Mouse (Mus musculus) colon, adult 2 months (tissue): Measurements from ENCODE around the gene Gm49383. TPM values are rescaled to one million over a fixed set of nuclear protein-coding genes. Genes with fewer than 3 reads are reported as not detected.

Experiments
- polyA plus RNA-seq: library from polyadenylated mRNA; depleted of rRNA; stranded (reverse); fragments of >200 nt; gene quantifications from 2 replicates; pipeline ENCODE4 v1.2.3, GENCODE M21; 2012; rRNA removed

The Gm49383 gene
- polyA plus RNA-seq = 1.8 and 2.5 TPM in 2 replicates

DNA sequence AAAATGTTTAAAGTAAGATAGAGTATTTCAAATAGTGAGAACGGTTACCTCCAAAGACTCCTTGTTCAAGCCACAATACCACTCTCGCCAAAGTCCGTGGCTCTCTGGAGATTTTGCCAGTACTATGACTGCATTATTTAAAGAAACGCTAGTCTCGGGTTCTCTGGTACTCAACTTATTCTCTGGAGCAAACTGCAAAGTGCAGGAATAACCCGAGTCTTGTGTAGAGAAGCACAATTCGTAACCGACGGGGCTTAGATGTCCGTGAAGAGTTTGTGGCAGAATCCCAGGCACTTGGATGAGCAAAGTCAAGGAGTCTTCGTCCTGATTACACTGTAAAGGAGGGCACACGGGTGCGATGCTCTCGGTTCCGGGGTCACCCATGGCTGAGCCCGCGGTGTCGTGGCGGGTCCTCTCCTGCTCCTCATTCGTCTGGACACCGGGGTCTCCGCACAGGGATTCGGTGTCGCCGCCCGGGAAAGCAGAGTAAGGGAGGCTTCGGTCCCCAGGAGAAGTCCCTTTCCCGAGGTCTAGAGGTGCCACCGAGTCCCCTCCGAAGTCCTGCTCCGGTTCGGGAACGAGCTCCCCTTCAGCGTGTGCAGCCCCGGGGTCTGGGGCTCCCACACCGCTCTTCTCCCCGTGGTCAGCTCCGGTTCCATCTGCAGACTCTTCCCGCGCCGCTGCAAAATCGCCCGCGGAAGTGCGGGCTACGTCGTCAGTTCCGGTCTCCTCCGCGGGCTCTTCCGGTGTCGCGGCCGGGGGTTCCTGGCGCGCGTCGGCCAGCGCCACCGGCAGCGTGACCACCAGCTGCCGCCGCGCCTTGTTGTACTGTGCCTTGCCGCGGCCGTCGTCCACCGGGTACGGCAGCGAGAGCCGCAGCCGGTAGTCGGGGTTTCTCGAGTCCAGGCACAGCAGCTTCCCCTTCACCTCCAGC, at the start of gene Gm49383:
TSS of gene Gm49383 (minus strand) at position 661 of the 934 bp plus-strand sequence.

DNA sequence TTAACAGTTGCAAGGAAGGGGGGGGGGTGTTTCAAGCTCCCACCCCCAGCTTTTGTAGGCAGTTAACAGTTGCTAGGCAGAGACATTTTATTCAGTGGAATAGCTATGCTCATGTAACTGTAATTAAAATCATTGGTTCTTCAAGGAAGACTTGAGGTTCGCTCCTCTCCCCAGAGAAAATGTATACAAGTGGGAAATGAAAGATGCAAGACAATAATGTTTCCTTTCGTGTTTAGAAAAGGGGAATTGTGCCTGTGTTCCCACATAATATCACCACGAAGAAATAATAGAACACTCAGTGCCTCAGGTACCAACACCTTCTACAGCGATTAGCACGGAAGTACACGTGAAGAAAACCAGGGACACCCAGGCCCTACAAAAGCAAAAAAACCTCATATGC, 44.0 kb upstream of the Gm49383 start, which contains the start of gene Klhdc1:
TSS of gene Klhdc1 (plus strand) at position 301 of the 400 bp plus-strand sequence.

DNA sequence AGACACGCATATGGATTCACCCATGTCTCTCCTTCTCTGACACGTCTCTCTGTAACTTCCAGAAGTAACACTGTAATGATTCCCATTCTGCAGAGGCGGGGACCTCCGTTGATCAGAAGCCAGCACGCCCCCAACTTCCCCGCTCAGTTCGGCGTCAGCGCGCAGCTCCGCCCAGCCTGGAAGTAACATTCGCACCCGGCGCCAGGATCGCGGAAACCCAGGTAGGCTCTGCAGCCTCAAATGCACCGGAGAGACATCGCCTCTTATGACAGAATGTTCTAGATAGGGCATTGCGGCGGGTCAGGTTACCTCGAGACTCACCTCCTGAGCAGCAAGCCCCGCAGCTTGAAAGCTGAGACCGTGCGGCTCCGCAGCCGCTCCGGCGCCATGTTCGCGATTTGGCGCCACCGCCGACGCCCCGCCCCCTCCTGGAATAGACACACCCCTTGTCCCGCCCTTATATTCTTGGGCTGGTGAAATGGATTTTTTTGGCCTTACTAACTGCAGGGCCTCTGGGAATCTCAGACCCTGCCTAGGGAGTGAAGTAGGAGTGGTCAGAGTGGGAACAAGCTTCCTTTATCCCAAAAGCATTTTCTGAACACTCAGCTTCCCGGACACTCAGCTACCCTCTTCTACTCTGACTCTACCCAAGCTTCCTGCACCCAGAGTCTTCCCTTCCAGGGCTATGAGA, 31.0 kb upstream of the Gm49383 start, which contains the start of gene Pole2:
TSS of gene Pole2 (minus strand) at position 420 of the 691 bp plus-strand sequence.

DNA sequence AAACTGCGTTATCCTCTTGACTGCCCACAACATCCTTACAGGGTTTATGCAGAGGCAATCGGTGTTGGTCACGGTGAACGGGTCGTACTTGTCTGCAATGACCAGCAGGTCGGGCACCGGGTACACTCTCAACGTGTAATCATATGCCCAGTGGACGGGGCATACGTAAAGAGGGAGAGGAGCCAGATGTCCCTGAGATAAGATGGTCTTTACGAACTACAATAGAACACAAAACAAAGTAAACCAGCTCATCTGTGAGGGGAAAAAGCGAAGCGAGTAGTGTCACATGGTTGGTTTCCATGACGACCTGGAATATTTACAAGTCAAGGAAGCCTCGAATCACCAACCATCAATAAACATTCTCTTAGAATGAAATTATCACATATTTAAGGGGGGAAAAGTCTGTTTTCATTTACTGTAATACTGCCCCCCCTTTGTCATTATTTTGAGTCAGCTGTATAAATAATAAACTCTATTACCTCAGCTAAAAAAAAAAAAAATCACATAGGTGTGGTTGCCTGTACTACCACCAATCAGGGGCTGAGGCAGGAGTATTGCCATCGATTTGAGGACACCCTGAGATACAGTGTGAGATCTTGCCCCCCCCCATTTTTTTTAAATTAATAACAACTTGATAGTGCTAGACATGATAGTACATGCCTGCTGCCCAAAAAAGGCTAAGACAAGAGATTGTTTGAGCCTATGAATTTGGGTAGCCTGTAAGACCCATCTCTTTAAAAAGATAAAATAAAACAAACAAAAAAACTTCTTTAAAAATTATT, 7.3 kb upstream of the Gm49383 start, which contains the start of gene Gm49384:
TSS of gene Gm49384 (minus strand) at position 216 of the 782 bp plus-strand sequence.

DNA sequence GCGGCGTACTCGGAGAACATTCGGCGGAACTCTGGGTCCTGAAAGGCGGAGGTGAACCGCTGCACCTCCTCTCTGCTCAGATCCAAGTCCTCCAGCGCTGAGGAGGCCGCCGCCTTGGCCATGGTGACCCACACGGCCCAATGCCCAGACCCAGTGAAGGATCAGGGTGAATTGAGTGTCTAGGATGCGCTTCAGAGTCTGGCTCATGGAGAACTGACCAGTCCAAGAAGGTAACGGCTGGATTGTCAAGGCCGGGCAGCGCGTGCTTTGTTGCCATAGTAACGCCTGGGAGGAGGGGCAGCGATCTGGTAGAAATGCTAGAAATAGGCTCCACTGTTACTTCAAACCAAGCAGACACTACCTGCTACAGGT, 1.2 kb upstream of the Gm49383 start, which contains the start of gene Dnaaf2:
TSS of gene Dnaaf2 (minus strand) at position 266 of the 372 bp plus-strand sequence.

DNA sequence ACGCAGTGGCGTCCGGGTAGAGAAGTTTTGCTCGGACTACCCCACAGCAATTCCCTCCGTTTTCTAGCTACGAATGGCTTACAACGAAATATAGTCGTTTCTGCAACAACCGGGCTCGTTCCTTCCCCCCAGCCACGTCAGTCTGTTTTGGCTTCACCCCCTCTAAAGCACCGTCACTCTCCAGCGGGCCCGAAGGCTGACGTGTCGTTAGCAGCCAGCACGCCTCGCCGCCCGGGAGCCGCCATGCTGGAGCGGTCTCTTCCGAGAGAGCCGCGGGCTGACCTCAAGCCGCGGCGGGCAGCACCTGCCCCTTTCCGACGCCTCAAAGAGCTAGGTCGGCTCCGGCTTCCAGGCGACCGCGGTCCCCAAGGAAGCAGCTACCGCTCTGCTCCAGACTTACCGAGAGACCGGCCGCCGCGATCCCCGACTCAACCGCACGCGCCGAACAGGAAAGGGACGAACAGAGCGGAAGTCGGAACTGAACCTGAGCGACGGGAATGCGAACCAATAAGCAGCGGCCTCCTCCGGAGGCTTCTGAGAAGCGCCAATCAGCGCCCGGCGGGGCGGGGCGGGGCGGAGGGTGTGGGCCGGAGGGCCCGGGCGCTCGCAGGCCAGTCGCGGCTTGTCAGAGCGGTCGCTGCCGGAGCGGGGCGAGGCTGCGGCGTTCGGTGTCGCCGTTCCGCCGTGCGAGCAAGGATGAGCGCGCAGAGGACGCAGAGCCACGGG, 13.2 kb downstream of the Gm49383 start, which contains the start of the genes Rpl36al and Mgat2:
TSS of gene Rpl36al (minus strand) at position 501 of the 726 bp plus-strand sequence.
TSS of gene Mgat2 (plus strand) at position 575 of the 726 bp plus-strand sequence.

DNA sequence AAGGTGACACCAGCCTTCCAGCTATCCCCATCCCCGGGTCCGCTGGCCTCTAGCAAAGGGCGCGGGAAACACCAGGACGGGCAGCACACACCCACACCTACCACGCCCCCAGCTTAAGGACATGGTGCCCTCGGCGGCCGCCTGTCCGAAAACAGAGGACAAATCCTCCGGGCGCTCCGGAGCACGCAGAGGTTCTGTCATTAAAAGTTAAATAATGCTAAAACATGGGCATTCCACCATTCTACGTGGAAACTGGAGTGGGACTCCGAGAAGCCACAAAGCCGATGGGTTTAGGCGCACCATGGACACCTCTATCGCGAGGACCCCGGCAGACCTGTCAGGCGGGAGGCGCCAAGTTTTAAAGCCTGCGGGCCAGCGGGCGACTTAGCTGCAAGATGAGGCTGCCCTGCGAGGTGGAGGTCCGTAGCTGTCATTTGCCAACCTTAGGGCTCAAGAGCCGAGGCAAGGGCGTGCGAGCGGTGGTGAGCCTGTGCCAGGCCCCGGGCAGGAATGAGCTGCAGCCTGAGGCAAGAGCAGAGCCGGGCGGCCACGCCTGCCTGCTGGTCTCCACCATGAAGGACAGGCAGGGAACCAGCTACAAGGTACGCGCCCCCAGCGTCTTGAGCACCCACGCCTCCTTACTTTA, 28.3 kb downstream of the Gm49383 start, which contains the start of gene Lrr1:
TSS of gene Lrr1 (plus strand) at position 354 of the 646 bp plus-strand sequence.

DNA sequence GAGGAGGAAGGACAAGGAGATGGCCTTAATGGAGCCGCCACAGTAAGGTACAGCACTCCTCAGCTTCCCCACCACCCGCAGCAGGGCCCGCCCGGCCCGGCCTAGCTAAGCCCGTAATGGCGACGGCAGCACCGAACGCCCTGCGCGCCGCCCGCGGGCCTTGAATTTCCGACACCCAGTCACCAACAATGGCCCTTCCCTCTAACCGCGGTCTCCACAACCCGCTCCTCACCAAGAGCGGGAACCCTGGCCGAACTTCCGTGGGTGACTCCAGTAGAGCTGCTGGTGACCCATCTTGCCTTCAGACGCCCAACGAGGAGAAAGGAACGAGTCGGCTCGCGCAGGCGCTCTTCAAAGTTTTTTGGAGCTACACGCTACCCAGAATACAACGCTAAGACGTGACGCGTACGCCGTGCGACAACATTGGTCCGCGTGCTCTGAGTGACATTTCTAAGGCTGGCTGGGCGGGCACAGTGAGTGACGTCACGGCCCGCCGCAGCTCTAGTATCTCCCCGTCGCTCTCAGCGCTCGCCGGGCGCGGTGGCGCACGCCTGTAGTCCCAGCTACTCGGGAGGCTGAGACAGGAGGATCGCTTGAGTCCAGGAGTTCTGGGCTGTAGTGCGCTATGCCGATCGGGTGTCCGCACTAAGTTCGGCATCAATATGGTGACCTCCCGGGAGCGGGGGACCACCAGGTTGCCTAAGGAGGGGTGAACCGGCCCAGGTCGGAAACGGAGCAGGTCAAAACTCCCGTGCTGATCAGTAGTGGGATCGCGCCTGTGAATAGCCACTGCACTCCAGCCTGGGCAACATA, 37.9 kb downstream of the Gm49383 start, which contains the start of gene Rps29:
TSS of gene Rps29 (minus strand) at position 422 of the 813 bp plus-strand sequence.

Other genes starting within 250 kb of the Gm49383 start
- 1,705 and 1,824 TPM in 2 replicates for gene Rps29, start 37.9 kb downstream of the Gm49383 start, polyA plus RNA-seq
- 1.8 and 2.3 TPM in 2 replicates for gene Lrr1, start 28.3 kb downstream of the Gm49383 start, polyA plus RNA-seq
- gene Rpl36al, start 13.0 kb downstream of the Gm49383 start, polyA plus RNA-seq = 109 and 123 TPM in 2 replicates
- gene Mgat2, start 12.9 kb downstream of the Gm49383 start, polyA plus RNA-seq = 21.6 and 21.8 TPM in 2 replicates
- gene Dnaaf2, start 1.3 kb upstream of the Gm49383 start, polyA plus RNA-seq = 2.0 and 2.2 TPM in 2 replicates
- gene Gm49384, start 7.2 kb upstream of the Gm49383 start, polyA plus RNA-seq = not detected in 2 replicates
- 3.1 and 3.5 TPM in 2 replicates for gene Pole2, start 31.1 kb upstream of the Gm49383 start, polyA plus RNA-seq
- 0.35 and 1.5 TPM in 2 replicates for gene Klhdc1, start 44.1 kb upstream of the Gm49383 start, polyA plus RNA-seq
- gene Klhdc2, start 99.6 kb upstream of the Gm49383 start, polyA plus RNA-seq = 40.0 and 58.6 TPM in 2 replicates
- 2.2 and 2.3 TPM in 2 replicates for gene Nemf, start 160.1 kb upstream of the Gm49383 start, polyA plus RNA-seq
- gene Arf6, start 175.0 kb upstream of the Gm49383 start, polyA plus RNA-seq = 430 and 482 TPM in 2 replicates
- gene Gm9887, start 175.4 kb upstream of the Gm49383 start, polyA plus RNA-seq = 6.8 and 9.5 TPM in 2 replicates